Mouse (Mus musculus): ENCODE data around the gene Zfp579. TPM values are rescaled to one million over a fixed set of nuclear protein-coding genes. Genes with fewer than 3 reads are reported as not detected.

Gene Zfp579
- total RNA-seq (2023), result 29.8 TPM

GRCm38 (mm10) chr7:4996003-4996895 is at the start of gene Zfp579:
Gene Zfp579 (minus strand): TSS chr7:4996158.

GRCm38 (mm10) chr7:5038109-5038732 is 42.3 kb upstream of the Zfp579 start, which contains the start of gene Zfp784:
Gene Zfp784 (minus strand): TSS chr7:5038446.

GRCm38 (mm10) chr7:5033818-5034217 is 37.9 kb upstream of the Zfp579 start, which contains the start of gene 4632433K11Rik:
Gene 4632433K11Rik (plus strand): TSS chr7:5034118.

GRCm38 (mm10) chr7:5020000-5020681 is 24.2 kb upstream of the Zfp579 start, which contains the start of the genes Zfp865 and Ccdc106:
Gene Zfp865 (plus strand): TSS chr7:5020376.
Gene Ccdc106 (plus strand): TSS chr7:5020553.

GRCm38 (mm10) chr7:5015118-5016001 is 19.4 kb upstream of the Zfp579 start, which contains the start of gene Gm44973:
Gene Gm44973 (plus strand): TSS chr7:5015496.

GRCm38 (mm10) chr7:5014251-5015117 is 18.5 kb upstream of the Zfp579 start, which contains the start of the genes Zfp524 and Fiz1:
Gene Zfp524 (plus strand): TSS chr7:5014415.
Gene Fiz1 (minus strand): TSS chr7:5014697.

GRCm38 (mm10) chr7:4971068-4971467 is 24.9 kb downstream of the Zfp579 start, which contains the start of gene Sbk3:
Gene Sbk3 (minus strand): TSS chr7:4971168.

GRCm38 (mm10) chr7:4964272-4964671 is 31.7 kb downstream of the Zfp579 start, which contains the start of gene Sbk2:
Gene Sbk2 (minus strand): TSS chr7:4964406.

Other genes starting within 250 kb of the Zfp579 start
- 4.5 TPM for gene Cox6b2, start 243.1 kb downstream of the Zfp579 start, total RNA-seq (2023)
- gene Fam71e2, start 224.9 kb downstream of the Zfp579 start, total RNA-seq (2023), result not detected
- gene Il11, start 213.3 kb downstream of the Zfp579 start, total RNA-seq (2023), result not detected
- not detected for gene Tmem190, start 213.2 kb downstream of the Zfp579 start, total RNA-seq (2023)
- 1.4 TPM for gene Tmem238, start 206.5 kb downstream of the Zfp579 start, total RNA-seq (2023)
- gene Rpl28, start 203.3 kb downstream of the Zfp579 start, total RNA-seq (2023), result 2,425 TPM
- 155 TPM for gene Ube2s, start 183.6 kb downstream of the Zfp579 start, total RNA-seq (2023)
- gene Shisa7, start 151.5 kb downstream of the Zfp579 start, total RNA-seq (2023), result 0.12 TPM
- 3.4 TPM for gene Isoc2b, start 125.9 kb downstream of the Zfp579 start, total RNA-seq (2023)
- gene Isoc2a, start 119.0 kb downstream of the Zfp579 start, total RNA-seq (2023), result 10.2 TPM
- gene Gm36210, start 89.6 kb downstream of the Zfp579 start, total RNA-seq (2023), result not detected
- gene Zfp628, start 80.9 kb downstream of the Zfp579 start, total RNA-seq (2023), result 36.5 TPM
- gene Nat14, start 74.1 kb downstream of the Zfp579 start, total RNA-seq (2023), result 16.7 TPM
- gene Ssc5d, start 70.4 kb downstream of the Zfp579 start, total RNA-seq (2023), result 0.64 TPM
- not detected for gene Sbk2, start 31.8 kb downstream of the Zfp579 start, total RNA-seq (2023)
- not detected for gene Sbk3, start 25.0 kb downstream of the Zfp579 start, total RNA-seq (2023)
- 9.5 TPM for gene Zfp524, start 18.3 kb upstream of the Zfp579 start, total RNA-seq (2023)
- gene Fiz1, start 18.5 kb upstream of the Zfp579 start, total RNA-seq (2023), result 51.1 TPM
- not detected for gene Gm44973, start 19.3 kb upstream of the Zfp579 start, total RNA-seq (2023)
- 53.7 TPM for gene Zfp865, start 24.2 kb upstream of the Zfp579 start, total RNA-seq (2023)
- gene Ccdc106, start 24.4 kb upstream of the Zfp579 start, total RNA-seq (2023), result not detected
- not detected for gene 4632433K11Rik, start 38.0 kb upstream of the Zfp579 start, total RNA-seq (2023)
- gene Zfp784, start 42.3 kb upstream of the Zfp579 start, total RNA-seq (2023), result 8.6 TPM
- 7.7 TPM for gene Zfp580, start 55.4 kb upstream of the Zfp579 start, total RNA-seq (2023)
- 400 TPM for gene U2af2, start 66.0 kb upstream of the Zfp579 start, total RNA-seq (2023)
- gene Epn1, start 84.1 kb upstream of the Zfp579 start, total RNA-seq (2023), result 106 TPM
- gene Rfpl4, start 120.8 kb upstream of the Zfp579 start, total RNA-seq (2023), result not detected
- gene Rasl2-9, start 129.8 kb upstream of the Zfp579 start, total RNA-seq (2023), result not detected
- gene Vmn1r55, start 153.5 kb upstream of the Zfp579 start, total RNA-seq (2023), result 0.03 TPM
- gene Vmn1r56, start 200.6 kb upstream of the Zfp579 start, total RNA-seq (2023), result not detected
- gene Vmn1r57, start 222.3 kb upstream of the Zfp579 start, total RNA-seq (2023), result not detected